Mouse (Mus musculus): Measurements from ENCODE around the gene Ncf4.

Ncf4 gene

GRCm38 (mm10) chr15:78305341-78305933, 60.8 kb downstream of the Ncf4 start, which contains the start of gene Csf2rb2:
Csf2rb2 (minus strand) TSS chr15:78305721.
- intact Hi-C loops (cut with DNase I), result no loop called here

GRCm38 (mm10) chr15:78309865-78310264, 65.3 kb downstream of the Ncf4 start:
- intact Hi-C loops (cut with DNase I), result no loop called here

GRCm38 (mm10) chr15:78310971-78311370, 66.4 kb downstream of the Ncf4 start:
- intact Hi-C loops (cut with DNase I), result no loop called here

Small RNAs within 50 kb of the gene (microRNA-seq; reads per million reads assigned to microRNA genes)
- gene Mir7676-1, result 0 reads per million in 2 experiments

Measured in adrenal gland (tissue).